Mouse (Mus musculus): ENCODE measurements around the gene Pigg.

Gene Pigg

GRCm38 (mm10) chr5:108359491-108359890 is 47.1 kb downstream of the Pigg start:
- no peak for DNase-seq

DNA sequence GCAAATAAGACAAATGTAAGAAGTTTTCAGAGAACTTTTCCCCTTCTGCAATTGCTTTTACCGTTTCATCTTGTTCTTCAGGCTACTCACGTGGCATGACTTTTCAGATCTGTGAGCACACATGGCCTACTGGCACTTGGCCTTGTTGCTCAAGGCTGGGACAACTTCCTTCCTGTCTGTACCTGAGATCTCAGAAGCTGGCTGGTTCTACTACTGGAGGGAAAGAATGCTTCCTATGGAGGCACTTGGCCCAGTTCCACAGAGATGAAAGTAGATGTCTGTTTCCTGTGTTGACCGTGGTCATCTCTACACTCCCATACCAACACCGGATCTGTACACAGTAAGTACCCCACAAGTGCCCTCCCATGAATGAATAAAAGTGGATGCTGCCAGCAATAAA is 47.8 kb downstream of the Pigg start:
- no peak for DNase-seq

- DNase-seq = no peak
These were observed 49.9 kb downstream of the Pigg start for GRCm38 (mm10) chr5:108362330-108362729.

- DNase-seq = peak in 1 of 2 experiments; percentile 24
These were observed 54.0 kb downstream of the Pigg start for GRCm38 (mm10) chr5:108366328-108366983.

DNA sequence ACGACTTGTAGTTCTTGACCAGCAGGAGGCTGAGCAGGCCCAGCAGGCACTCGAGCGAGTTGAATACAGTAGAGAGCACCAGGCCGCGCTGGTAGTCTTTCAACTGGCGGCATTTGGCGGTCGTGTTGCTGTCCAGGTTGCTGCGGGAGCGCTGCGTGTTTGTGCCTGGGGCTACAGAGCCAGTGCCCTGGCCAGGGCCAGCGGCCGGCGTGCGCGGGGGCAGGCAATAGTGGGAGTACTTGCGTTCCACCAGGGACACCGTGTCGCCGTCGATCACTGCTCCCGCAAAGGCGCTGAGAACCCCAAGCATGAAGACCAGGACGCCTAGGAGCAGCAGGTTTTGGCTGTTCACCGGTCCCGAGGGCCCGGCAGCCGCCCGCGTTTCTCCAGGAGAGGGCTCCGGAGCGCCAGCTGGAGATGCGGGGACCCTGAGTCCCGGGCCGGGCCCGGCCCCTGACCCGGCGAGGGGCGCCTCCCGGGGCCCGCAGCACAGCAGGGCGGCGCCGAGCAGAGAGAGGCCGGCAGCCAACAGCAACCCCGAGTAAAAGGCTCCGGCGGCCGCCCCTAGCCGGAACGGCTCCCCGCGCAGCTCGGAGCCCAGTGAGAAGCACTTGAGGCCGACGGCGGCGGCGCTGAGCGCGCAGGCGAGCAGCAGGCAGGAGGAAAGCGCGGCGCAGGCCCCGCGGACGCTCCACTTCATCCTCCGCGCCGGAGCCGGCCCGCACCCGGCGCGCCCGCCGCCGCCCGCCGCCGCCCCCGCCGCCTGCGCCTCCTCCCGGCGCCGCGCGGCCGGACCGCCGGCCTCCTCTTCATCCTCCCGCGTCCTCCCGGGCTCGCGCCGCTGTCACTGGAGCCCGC is 54.8 kb downstream of the Pigg start:
- DNase-seq = peak; percentile 30 to 48

DNA sequence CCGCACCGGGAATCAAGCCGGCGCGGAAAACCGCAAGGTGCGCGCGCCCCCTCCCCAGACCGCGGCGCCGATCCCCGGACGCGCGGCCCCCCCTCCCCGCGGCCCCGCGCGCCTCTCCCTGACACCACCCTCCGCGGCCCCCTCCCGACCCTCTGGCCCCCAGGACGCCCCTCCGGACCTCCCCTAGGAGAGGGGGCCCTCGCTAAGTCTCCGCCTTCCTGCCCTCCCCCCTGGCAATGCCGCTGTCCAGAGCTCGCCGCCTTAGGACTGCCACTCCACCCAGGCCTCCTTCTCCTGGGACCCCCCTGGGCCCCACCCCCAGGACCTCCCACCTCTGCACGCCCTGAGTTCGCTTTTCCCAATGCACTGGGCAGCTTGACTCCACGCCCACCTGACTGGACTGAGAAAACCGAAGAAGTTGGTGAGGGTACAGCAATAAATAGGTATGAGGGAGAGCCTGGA is 55.5 kb downstream of the Pigg start, which contains the start of gene Gm42517:
Gene Gm42517, minus strand, starts transcription at position 52 of the 462 bp plus-strand sequence.
- DNase-seq = peak in 1 of 2 experiments; percentile 6

DNA sequence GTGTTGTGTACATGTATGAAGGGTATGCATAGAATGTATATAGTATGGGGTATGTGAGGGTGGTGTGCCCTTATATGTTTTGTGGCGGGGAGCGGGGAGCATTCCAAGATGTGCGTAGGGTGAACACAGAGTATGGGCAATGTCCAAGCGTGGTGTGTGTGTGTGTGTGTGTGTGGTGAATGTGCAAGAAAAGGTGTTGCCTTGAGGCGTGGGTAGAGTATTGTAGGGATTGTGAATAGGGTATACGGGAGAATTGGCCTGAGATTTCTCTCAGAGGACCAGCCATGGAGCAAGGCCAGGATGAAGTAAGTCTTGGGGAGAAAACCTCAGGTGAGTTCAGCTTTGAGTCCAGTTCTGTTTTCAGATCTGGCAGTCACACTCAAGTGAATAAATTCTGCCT is 56.0 kb downstream of the Pigg start:
- DNase-seq = no peak

GRCm38 (mm10) chr5:108368851-108369621 is 56.6 kb downstream of the Pigg start:
- peak; percentile 16 to 33 for DNase-seq

DNA sequence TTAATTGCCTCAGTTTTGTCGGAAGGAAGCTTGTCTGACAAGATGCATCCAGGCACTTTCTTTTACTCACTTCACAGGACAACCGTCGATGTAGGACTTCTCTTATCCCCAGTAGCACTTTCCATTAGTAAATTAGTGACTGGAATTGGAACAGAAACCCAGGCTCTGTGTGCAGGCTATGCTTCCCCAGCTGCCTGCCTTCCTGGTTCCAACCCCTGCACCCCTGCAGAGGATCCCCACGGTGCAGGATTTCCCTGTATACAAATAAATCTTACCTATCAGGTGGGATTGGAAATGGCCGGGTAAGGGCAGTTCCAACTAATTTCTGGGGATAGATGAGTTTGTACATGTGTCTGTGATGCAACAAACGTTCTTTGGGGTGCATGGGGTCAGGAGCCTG is 57.6 kb downstream of the Pigg start:
- DNase-seq = no peak

DNA sequence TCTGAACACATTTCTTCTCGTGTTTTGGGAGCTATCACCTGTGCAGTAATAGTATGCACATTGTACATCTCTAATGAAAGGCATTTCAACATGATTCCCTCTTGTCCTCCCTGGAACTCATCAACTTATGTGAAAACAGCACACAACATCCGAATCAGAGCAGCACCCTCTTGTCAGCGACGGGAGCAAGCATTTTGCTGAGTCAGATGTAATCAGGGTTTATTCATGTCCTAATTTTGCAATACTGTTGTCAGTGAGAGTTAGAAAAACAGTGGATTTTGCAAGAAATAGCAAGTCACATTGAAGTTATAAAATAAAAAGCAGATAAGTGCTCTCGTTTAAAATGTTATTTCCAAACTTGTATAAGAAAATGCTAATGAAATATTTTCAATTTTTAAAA is 61.7 kb downstream of the Pigg start:
- DNase-seq = no peak

DNA sequence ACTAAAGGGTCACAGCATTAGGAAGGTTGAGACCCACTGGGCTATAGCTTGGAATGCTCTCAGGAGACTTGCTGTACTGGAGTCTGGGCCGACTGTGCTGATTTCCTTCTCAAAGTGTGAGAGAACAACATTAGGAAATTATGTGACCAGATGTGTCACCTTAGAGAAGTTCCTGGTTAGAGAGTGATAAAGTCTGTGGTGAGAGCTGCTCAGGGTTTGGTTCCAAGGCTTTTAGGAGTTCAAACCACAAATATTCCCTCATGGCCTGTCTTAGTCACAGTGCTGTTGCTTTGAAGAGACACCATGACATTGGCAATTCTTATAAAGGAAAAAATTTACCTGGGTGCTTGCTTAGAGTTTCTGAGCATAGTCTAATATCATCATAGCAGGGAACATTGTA is 63.6 kb downstream of the Pigg start:
- no peak for DNase-seq

GRCm38 (mm10) chr5:108378346-108378745 is 65.9 kb downstream of the Pigg start:
- DNase-seq = no peak

- DNase-seq = no peak
These were observed 73.2 kb downstream of the Pigg start for GRCm38 (mm10) chr5:108385632-108386031.

DNA sequence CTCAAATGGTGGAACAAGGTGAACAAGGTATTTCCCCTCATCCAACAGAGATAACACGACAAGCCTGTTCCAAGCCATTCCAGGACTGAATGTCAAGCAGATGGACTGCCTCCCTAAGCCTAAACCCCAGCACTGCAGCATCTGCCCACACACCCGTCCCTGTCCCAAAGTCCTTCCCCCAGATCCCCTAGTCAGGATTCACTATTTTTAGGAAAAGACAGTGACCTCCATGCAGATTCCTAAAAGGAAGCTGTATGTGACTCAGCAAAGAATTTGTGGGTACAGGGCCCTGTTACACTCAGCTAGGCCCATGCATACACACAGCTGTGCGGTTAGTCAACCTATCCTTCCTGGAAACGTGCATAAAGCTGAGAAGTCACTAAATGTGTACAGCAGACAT is 74.0 kb downstream of the Pigg start:
- DNase-seq = no peak

GRCm38 (mm10) chr5:108388201-108388600 is 75.8 kb downstream of the Pigg start, which contains the start of gene Pde6b:
Pde6b (plus strand) TSS chr5:108388391.
- DNase-seq = no peak

GRCm38 (mm10) chr5:108389744-108390143 is 77.3 kb downstream of the Pigg start:
- no peak for DNase-seq

All from lung, postnatal 4 days (tissue).